Comparison of ENCODE assay signal across 23 mouse cellular contexts in genomic region chr2:70833261-70833660, GRCm38 (mm10). TPM values are rescaled to one million over a fixed set of nuclear protein-coding genes. Genes with fewer than 3 reads are reported as not detected.
DNase-seq lines count a peak whose midpoint lies in the region; ATAC-seq lines count a peak whose summit lies in the region.
"Had no signal": no experiment of that assay in that cellular context is flagged by ENCODE, and none has a peak within 500 bp of the region (broad histone marks: within the 10 kb centered on the region; RNA-seq: fewer than 3 reads in every experiment).

No protein-coding gene starts in this region.

- H3K4me1 ChIP-seq in liver, embryonic 13.5 days (replicated peaks): peaks cover 70% of the 10 kb centered on the region
- H3K4me1 ChIP-seq: embryonic facial prominence, embryonic 10.5 days; embryonic facial prominence, embryonic 12.5 days; forebrain, embryonic 13.5 days; forebrain, embryonic 15.5 days had no signal

- no peak for ATAC-seq in liver, embryonic 13.5 days (ENCODE audit: low read depth)
- ATAC-seq: activated CD4-positive, CD25-positive, alpha-beta regulatory T cell, adult 4 months; CD4-positive, CD25-positive, alpha-beta regulatory T cell, adult 4 months; forebrain, embryonic 13.5 days; forebrain, embryonic 15.5 days; forebrain, postnatal 0 days; Patski had no signal

- 33% methylated on average over 1 of the region's 1 CpGs for WGBS in liver, embryonic 13.5 days (ENCODE audit: insufficient replicate concordance)

- no peak overlapping the region for H3K4me3 ChIP-seq in liver, embryonic 13.5 days (replicated peaks)
- H3K4me3 ChIP-seq: embryonic facial prominence, embryonic 10.5 days; embryonic facial prominence, embryonic 12.5 days; forebrain, embryonic 13.5 days; forebrain, embryonic 15.5 days had no signal

- no peak for DNase-seq in liver, embryonic 13.5 days
- DNase-seq in liver: no peak
- DNase-seq in CD4-positive helper T cell, adult 2 months (ENCODE audit: low read depth, low spot score): peak; percentile 58
- peak; percentile 61 for DNase-seq in naive thymus-derived CD4-positive, alpha-beta T cell, adult 2 months (ENCODE audit: low read depth)
- no peak for DNase-seq in right cerebral cortex, adult 18-20 months
- DNase-seq: adrenal gland, adult 8-10 months; adrenal gland, postnatal 14 days; adrenal gland, postnatal 36 days; cerebellum, adult 11-12 months; cerebellum, adult 2 months; cerebellum, adult 9-10 months; cerebellum, postnatal 10 days; cerebellum, postnatal 25 days; forebrain, postnatal 0 days had no signal

- H3K27ac ChIP-seq in liver, embryonic 13.5 days: peak overlapping the region; percentile 48
- H3K27ac ChIP-seq: embryonic facial prominence, embryonic 10.5 days; embryonic facial prominence, embryonic 12.5 days; forebrain, embryonic 13.5 days; forebrain, embryonic 15.5 days had no signal

- H3K9me3 ChIP-seq in liver, embryonic 13.5 days (replicated peaks): no peaks in the 10 kb centered on the region
- H3K9me3 ChIP-seq: embryonic facial prominence, embryonic 10.5 days; embryonic facial prominence, embryonic 12.5 days; forebrain, embryonic 13.5 days; forebrain, embryonic 15.5 days; G1E had no signal

- no peaks in the 10 kb centered on the region for H3K36me3 ChIP-seq in liver, embryonic 13.5 days
- H3K36me3 ChIP-seq: embryonic facial prominence, embryonic 10.5 days; embryonic facial prominence, embryonic 12.5 days; forebrain, embryonic 15.5 days; G1E had no signal

- H3K27me3 ChIP-seq in liver, embryonic 13.5 days: no peaks in the 10 kb centered on the region
- H3K27me3 ChIP-seq: CH12.LX; embryonic facial prominence, embryonic 12.5 days; forebrain, embryonic 13.5 days; forebrain, embryonic 15.5 days; Patski had no signal

- no peak overlapping the region for H3K4me2 ChIP-seq in liver, embryonic 13.5 days
- H3K4me2 ChIP-seq: embryonic facial prominence, embryonic 12.5 days; forebrain, embryonic 13.5 days; forebrain, embryonic 15.5 days had no signal

- H3K9ac ChIP-seq in liver, embryonic 13.5 days: no peak overlapping the region
- H3K9ac ChIP-seq: embryonic facial prominence, embryonic 12.5 days; forebrain, embryonic 13.5 days; forebrain, embryonic 15.5 days; forebrain, postnatal 0 days had no signal

RNA-seq across cellular contexts. Expression of gene Tlk1, which starts 7.7 kb away (rescaled TPM):
- 28.1 and 29.5 TPM in 2 replicates for polyA plus RNA-seq in liver, embryonic 13.5 days (2015; fragmentation: Nextera tagmentation; extraction: Ambion mirVana)

Comparison
In these comparisons a context has a peak if more than half of its experiments do, and no peak if none do; other contexts are left out.
1. DNase-seq: peak in CD4-positive helper T cell, adult 2 months (single experiment) and naive thymus-derived CD4-positive, alpha-beta T cell, adult 2 months (single experiment); none in liver, embryonic 13.5 days (single experiment), liver (single experiment) and right cerebral cortex, adult 18-20 months (single experiment).